Mouse (Mus musculus) midbrain, postnatal 0 days (tissue): Measurements from ENCODE around the gene Smim15. TPM values are rescaled to one million over a fixed set of nuclear protein-coding genes. Genes with fewer than 3 reads are reported as not detected.

Experiments
- ATAC-seq: fragments of 200-750 bp; cut with Nextera tagmentation; 2 replicates; pipeline ENCODE4 v1.8.0; 2017; ENCODE audit warnings: moderate number of reproducible peaks, mild to moderate bottlenecking, moderate TSS enrichment, moderate library complexity; ENCODE audit not compliant: low FRiP score
- DNase-seq: peaks from one replicate; pipeline ENCODE4 v3.0.0-alpha.2; 2015; ENCODE audit warnings: low spot score
- H3K27ac ChIP-seq: fragments of 300-500 bp; sonication (generic); 2 replicates; pipeline ENCODE4 v1.5.1; 2014; ENCODE audit warnings: low read depth, mild to moderate bottlenecking, low read length, mixed read lengths
- H3K27me3 ChIP-seq: fragments of 300-500 bp; sonication (generic); 2 replicates; pipeline ENCODE4 v1.6.1; 2014; ENCODE audit warnings: low read length, control low read depth, mixed read lengths; ENCODE audit not compliant: insufficient read depth
- H3K36me3 ChIP-seq: fragments of 300-500 bp; sonication (generic); 2 replicates; pipeline ENCODE4 v1.6.1; 2014; ENCODE audit warnings: low read length, control low read depth, mixed read lengths; ENCODE audit not compliant: insufficient read depth
- H3K4me1 ChIP-seq: fragments of 300-500 bp; sonication (generic); 2 replicates; pipeline ENCODE4 v1.6.1; 2014; ENCODE audit warnings: mild to moderate bottlenecking, control low read depth, antibody characterized with exemption, low read length, mixed read lengths; ENCODE audit not compliant: insufficient read depth
- H3K4me2 ChIP-seq: fragments of 300-500 bp; sonication (generic); 2 replicates; pipeline ENCODE4 v1.6.1; 2014; ENCODE audit warnings: low read depth, mild to moderate bottlenecking, low read length, mixed read lengths; ENCODE audit not compliant: poor library complexity, severe bottlenecking
- H3K4me3 ChIP-seq: fragments of 300-500 bp; sonication (generic); 2 replicates; pipeline ENCODE4 v1.5.1; 2014; ENCODE audit warnings: low read depth, mild to moderate bottlenecking, low read length, moderate library complexity
- H3K9ac ChIP-seq: fragments of 300-500 bp; sonication (generic); replicated peaks from 2 replicates; pipeline ENCODE4 v1.6.1; 2014; ENCODE audit warnings: mild to moderate bottlenecking, low read length, moderate library complexity, mixed read lengths; ENCODE audit not compliant: poor library complexity, severe bottlenecking
- H3K9me3 ChIP-seq: fragments of 300-500 bp; sonication (generic); 2 replicates; pipeline ENCODE4 v1.6.1; 2016; ENCODE audit warnings: low read length, control low read depth
- CTCF ChIP-seq: IDR thresholded peaks from 2 replicates; pipeline ENCODE4 v1.5.1; 2016; ENCODE audit warnings: antibody characterized with exemption, mild to moderate bottlenecking
- WGBS: fragments of 180-500 bp; shearing (Covaris S2); extraction: QIAGEN DNeasy Blood & Tissue Kit; methylation state at CpG from one replicate; pipeline ENCODE4 v1.1.7; 2014; 5-methylcytosine and 5-hydroxymethylcytosine counted together
- polyA plus RNA-seq: library from polyadenylated mRNA; unstranded; fragments of >200 nt; fragmentation: Nextera tagmentation; extraction: Ambion mirVana; gene quantifications from 2 replicates; pipeline ENCODE4 v1.2.1, GENCODE M21; 2015
- total RNA-seq: library from RNA; depleted of rRNA; stranded (reverse); fragments of >200 nt; gene quantifications from 2 replicates; pipeline ENCODE4 v1.2.3, GENCODE M21; 2014

The Smim15 gene
- total and polyA plus RNA-seq, 2 experiments from 2014 or later = 24.0 to 29.5 TPM

- Histone ChIP-seq H3K4me1 (no peaks in the 10 kb centered on the region), H3K4me3 (no peak overlapping the region), H3K27me3 (no peaks in the 10 kb centered on the region), H3K9me3 (no peaks in the 10 kb centered on the region), H3K27ac (no peak overlapping the region), H3K4me2 (no peak overlapping the region), H3K36me3 (no peaks in the 10 kb centered on the region), H3K9ac (no peak overlapping the region)
- no peak for DNase-seq
- WGBS = 27% methylated on average over 6 of the region's 6 CpGs
- ATAC-seq = no peak
- no peak for TF ChIP-seq CTCF
Measured at GRCm38 (mm10) chr13:108064331-108064730, 20.1 kb downstream of the Smim15 start.

- DNase-seq (no peak), ATAC-seq (no peak)
- WGBS = 80% methylated on average over 2 of the region's 2 CpGs
- no peaks in the 10 kb centered on the region for H3K9me3 ChIP-seq
- H3K27me3 ChIP-seq = no peaks in the 10 kb centered on the region
- TF ChIP-seq CTCF = no peak
- no peak overlapping the region for H3K27ac ChIP-seq
- H3K4me2 ChIP-seq = no peak overlapping the region
- H3K36me3 ChIP-seq = no peaks in the 10 kb centered on the region
- no peak overlapping the region for H3K9ac ChIP-seq
- no peak overlapping the region for H3K4me3 ChIP-seq
- H3K4me1 ChIP-seq = no peaks in the 10 kb centered on the region
Measured at GRCm38 (mm10) chr13:108066021-108066420, 21.8 kb downstream of the Smim15 start.

- no peak for TF ChIP-seq CTCF
- Histone ChIP-seq H3K9ac (no peak overlapping the region), H3K27ac (no peak overlapping the region), H3K4me1 (no peaks in the 10 kb centered on the region), H3K4me3 (no peak overlapping the region), H3K4me2 (no peak overlapping the region), H3K27me3 (no peaks in the 10 kb centered on the region), H3K36me3 (no peaks in the 10 kb centered on the region), H3K9me3 (no peaks in the 10 kb centered on the region)
- WGBS = 70% methylated on average over 4 of the region's 4 CpGs
- DNase-seq = no peak
- ATAC-seq = no peak
Measured at GRCm38 (mm10) chr13:108069151-108069550, 24.9 kb downstream of the Smim15 start.

- H3K4me3 ChIP-seq = no peak overlapping the region
- H3K27me3 ChIP-seq = no peaks in the 10 kb centered on the region
- H3K9ac ChIP-seq = no peak overlapping the region
- no peak overlapping the region for H3K27ac ChIP-seq
- H3K4me2 ChIP-seq = no peak overlapping the region
- no peaks in the 10 kb centered on the region for H3K36me3 ChIP-seq
- DNase-seq = no peak
- H3K9me3 ChIP-seq = no peaks in the 10 kb centered on the region
- no peak for TF ChIP-seq CTCF
- ATAC-seq = no peak
- H3K4me1 ChIP-seq = no peaks in the 10 kb centered on the region
- WGBS = 95% methylated on average over 10 of the region's 10 CpGs
Measured at GRCm38 (mm10) chr13:108070171-108070570, 25.9 kb downstream of the Smim15 start.

- Histone ChIP-seq H3K9ac (no peak overlapping the region), H3K27ac (no peak overlapping the region), H3K4me1 (no peaks in the 10 kb centered on the region), H3K36me3 (no peaks in the 10 kb centered on the region), H3K27me3 (no peaks in the 10 kb centered on the region), H3K4me3 (no peak overlapping the region), H3K9me3 (no peaks in the 10 kb centered on the region), H3K4me2 (no peak overlapping the region)
- ATAC-seq (no peak), DNase-seq (no peak)
- no peak for TF ChIP-seq CTCF
- 83% methylated on average over 6 of the region's 6 CpGs for WGBS
Measured at GRCm38 (mm10) chr13:108077476-108077875, 33.2 kb downstream of the Smim15 start.

- no peak overlapping the region for H3K4me2 ChIP-seq
- DNase-seq (no peak), ATAC-seq (no peak)
- no peaks in the 10 kb centered on the region for H3K9me3 ChIP-seq
- TF ChIP-seq CTCF = no peak
- no peaks in the 10 kb centered on the region for H3K4me1 ChIP-seq
- no peaks in the 10 kb centered on the region for H3K36me3 ChIP-seq
- H3K27me3 ChIP-seq = no peaks in the 10 kb centered on the region
- no peak overlapping the region for H3K9ac ChIP-seq
- 73% methylated on average over 4 of the region's 4 CpGs for WGBS
- H3K27ac ChIP-seq = no peak overlapping the region
- no peak overlapping the region for H3K4me3 ChIP-seq
Measured at GRCm38 (mm10) chr13:108077901-108078300, 33.7 kb downstream of the Smim15 start.
